Mouse (Mus musculus) CD4-positive helper T cell, adult 2 months (primary cell): ENCODE results near the gene Arhgap33.
"Not testable (repeated sequence)": the region's sequence is repeated elsewhere in the genome, so short reads cannot be mapped to it uniquely, and the experiment has no call there.

Source experiments
- DNase-seq: peaks from one replicate; pipeline ENCODE4 v3.0.0-alpha.2; 2012; ENCODE audit warnings: low read depth, missing footprints, low spot score

Arhgap33 gene

GRCm38 (mm10) chr7:30553021-30553589, 18.2 kb upstream of the Arhgap33 start:
- DNase-seq: peak; percentile 34

- peak; percentile 99 for DNase-seq
These were observed 17.5 kb upstream of the Arhgap33 start, which contains the start of the genes Hspb6 and Proser3 for GRCm38 (mm10) chr7:30552102-30553020. Gene Hspb6, plus strand, starts transcription at chr7:30552178. Gene Proser3, minus strand, starts transcription at chr7:30552299.

GRCm38 (mm10) chr7:30551445-30552101, 16.7 kb upstream of the Arhgap33 start:
- no peak for DNase-seq

- no peak for DNase-seq
These were observed 15.7 kb upstream of the Arhgap33 start for GRCm38 (mm10) chr7:30550603-30551002.

GRCm38 (mm10) chr7:30549880-30550279, 15.0 kb upstream of the Arhgap33 start:
- no peak for DNase-seq

- DNase-seq: no peak
These were observed 9.5 kb upstream of the Arhgap33 start for GRCm38 (mm10) chr7:30544327-30544726.

GRCm38 (mm10) chr7:30540572-30540971, 5.7 kb upstream of the Arhgap33 start:
- DNase-seq: no peak

- no peak for DNase-seq
These were observed 773 bp downstream of the Arhgap33 start for GRCm38 (mm10) chr7:30533941-30534632.

GRCm38 (mm10) chr7:30532931-30533330, 1.9 kb downstream of the Arhgap33 start:
- DNase-seq: no peak

- no peak for DNase-seq
These were observed 3.5 kb downstream of the Arhgap33 start for GRCm38 (mm10) chr7:30531291-30531815.

- no peak for DNase-seq
These were observed 7.9 kb downstream of the Arhgap33 start for GRCm38 (mm10) chr7:30526981-30527380.

- DNase-seq: no peak
These were observed 8.5 kb downstream of the Arhgap33 start for GRCm38 (mm10) chr7:30526399-30526798.

GRCm38 (mm10) chr7:30525954-30526353, 8.9 kb downstream of the Arhgap33 start:
- no peak for DNase-seq

- no peak for DNase-seq
These were observed 10.4 kb downstream of the Arhgap33 start for GRCm38 (mm10) chr7:30524487-30524886.

GRCm38 (mm10) chr7:30522871-30523270, 12.0 kb downstream of the Arhgap33 start:
- no peak for DNase-seq

GRCm38 (mm10) chr7:30520856-30521255, 14.0 kb downstream of the Arhgap33 start:
- DNase-seq: no peak

GRCm38 (mm10) chr7:30520396-30520795, 14.5 kb downstream of the Arhgap33 start:
- no peak for DNase-seq

- no peak for DNase-seq
These were observed 16.5 kb downstream of the Arhgap33 start for GRCm38 (mm10) chr7:30518325-30518724.

GRCm38 (mm10) chr7:30515003-30515760, 19.7 kb downstream of the Arhgap33 start:
- DNase-seq: no peak

GRCm38 (mm10) chr7:30508061-30508460, 26.8 kb downstream of the Arhgap33 start:
- DNase-seq: no peak

- not testable (repeated sequence) for DNase-seq
These were observed 33.7 kb downstream of the Arhgap33 start for GRCm38 (mm10) chr7:30501159-30501558.
